Mouse (Mus musculus) stomach, embryonic 16.5 days (tissue): ENCODE results near the gene Rae1. TPM values are rescaled to one million over a fixed set of nuclear protein-coding genes. Genes with fewer than 3 reads are reported as not detected.

ENCODE experiments used
- ATAC-seq: fragments of 200-750 bp; cut with Nextera tagmentation; 2 replicates; pipeline ENCODE4 v1.8.0; 2017; ENCODE audit warnings: moderate number of reproducible peaks, moderate TSS enrichment; ENCODE audit not compliant: insufficient read depth, low FRiP score
- H3K27ac ChIP-seq: fragments of 300-500 bp; sonication (generic); 2 replicates; pipeline ENCODE4 v1.5.1; 2014; ENCODE audit warnings: low read length
- H3K27me3 ChIP-seq: fragments of 300-500 bp; sonication (generic); 2 replicates; pipeline ENCODE4 v1.6.1; 2014; ENCODE audit warnings: low read length, control low read depth, mixed read lengths; ENCODE audit not compliant: control insufficient read depth, insufficient read depth
- H3K36me3 ChIP-seq: fragments of 300-500 bp; sonication (generic); 2 replicates; pipeline ENCODE4 v1.6.1; 2014; ENCODE audit warnings: low read length; ENCODE audit not compliant: control insufficient read depth, insufficient read depth
- H3K4me1 ChIP-seq: fragments of 300-500 bp; sonication (generic); 2 replicates; pipeline ENCODE4 v1.6.1; 2014; ENCODE audit warnings: low read length, control low read depth, mixed read lengths; ENCODE audit not compliant: control insufficient read depth, insufficient read depth
- H3K4me2 ChIP-seq: fragments of 300-500 bp; sonication (generic); 2 replicates; pipeline ENCODE4 v1.6.1; 2014; ENCODE audit warnings: low read depth, low read length, mixed read lengths
- H3K4me3 ChIP-seq: fragments of 300-500 bp; sonication (generic); replicated peaks from 2 replicates; pipeline ENCODE4 v1.5.1; 2014; ENCODE audit warnings: mild to moderate bottlenecking, low read length
- H3K9ac ChIP-seq: fragments of 300-500 bp; sonication (generic); 2 replicates; pipeline ENCODE4 v1.6.1; 2014; ENCODE audit warnings: low read length
- H3K9me3 ChIP-seq: fragments of 300-500 bp; sonication (generic); replicated peaks from 2 replicates; pipeline ENCODE4 v1.6.1; 2016; ENCODE audit warnings: low read length, control low read depth; ENCODE audit not compliant: control insufficient read depth
- WGBS: fragments of 180-500 bp; shearing (Covaris S2); extraction: QIAGEN DNeasy Blood & Tissue Kit; methylation state at CpG from one replicate; pipeline ENCODE4 v1.1.7; 2014; 5-methylcytosine and 5-hydroxymethylcytosine counted together
- polyA plus RNA-seq: library from polyadenylated mRNA; unstranded; fragments of >200 nt; fragmentation: Nextera tagmentation; extraction: Ambion mirVana; gene quantifications from 2 replicates; pipeline ENCODE4 v1.2.1, GENCODE M21; 2015

Rae1 gene
- polyA plus RNA-seq, 1 experiment from 2014 or later: 102 TPM

GRCm38 (mm10) chr2:173046582-173047297 is 46.8 kb downstream of the Rae1 start:
- H3K4me1 ChIP-seq: 0 out of 2 replicates have a peak, but pooled peaks cover 5% of the 10 kb centered on the region
- H3K4me3 ChIP-seq: no peak overlapping the region
- WGBS: 62% methylated on average over 15 of the region's 15 CpGs
- H3K27me3 ChIP-seq: no peaks in the 10 kb centered on the region
- no peaks in the 10 kb centered on the region for H3K36me3 ChIP-seq
- no peak for ATAC-seq
- no peak overlapping the region for H3K9ac ChIP-seq
- H3K27ac ChIP-seq: no peak overlapping the region
- no peaks in the 10 kb centered on the region for H3K9me3 ChIP-seq
- H3K4me2 ChIP-seq: no peak overlapping the region

- H3K9ac ChIP-seq: no peak overlapping the region
- H3K27ac ChIP-seq: no peak overlapping the region
- no peak overlapping the region for H3K4me2 ChIP-seq
- H3K9me3 ChIP-seq: no peaks in the 10 kb centered on the region
- H3K36me3 ChIP-seq: no peaks in the 10 kb centered on the region
- ATAC-seq: no peak
- WGBS: 71% methylated on average over 5 of the region's 5 CpGs
- no peaks in the 10 kb centered on the region for H3K27me3 ChIP-seq
- 0 out of 2 replicates have a peak, but pooled peaks cover 5% of the 10 kb centered on the region for H3K4me1 ChIP-seq
- no peak overlapping the region for H3K4me3 ChIP-seq
These were observed 47.6 kb downstream of the Rae1 start for GRCm38 (mm10) chr2:173047471-173047870.

DNA sequence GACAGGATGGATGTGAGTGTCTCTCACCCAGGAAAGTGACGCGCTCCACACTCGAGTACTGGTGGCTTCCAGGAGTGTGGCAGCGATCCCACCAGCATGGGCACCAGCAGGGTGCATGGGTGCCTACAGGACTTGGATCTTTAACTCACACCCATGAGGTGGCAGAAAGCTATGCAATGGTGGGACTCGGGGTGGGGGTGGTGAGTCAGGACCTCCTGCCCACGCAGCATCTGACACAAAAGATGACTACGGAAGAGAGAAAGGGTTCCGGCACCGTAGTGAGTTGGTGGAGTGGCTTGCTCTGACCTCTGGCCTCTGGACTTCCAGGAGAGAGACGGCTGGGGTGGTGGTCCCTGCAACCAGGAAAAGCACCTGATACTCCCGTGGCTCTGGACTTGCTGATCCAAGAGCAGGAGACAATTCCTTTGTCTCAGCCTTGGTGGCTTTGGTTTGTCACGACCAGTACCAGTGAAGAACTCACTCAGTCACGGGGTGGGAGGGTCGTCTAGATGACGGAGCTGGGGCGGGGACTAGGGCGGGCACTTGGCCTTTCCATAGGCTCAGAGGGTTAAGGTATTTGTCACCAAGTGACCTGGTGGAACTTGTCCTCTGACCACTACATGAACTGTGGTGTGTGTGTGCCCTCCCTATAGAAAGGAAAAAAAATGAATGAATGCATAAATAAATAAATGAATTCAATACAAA is 48.3 kb downstream of the Rae1 start:
- ATAC-seq: no peak
- no peaks in the 10 kb centered on the region for H3K9me3 ChIP-seq
- H3K4me2 ChIP-seq: no peak overlapping the region
- no peak overlapping the region for H3K4me3 ChIP-seq
- no peaks in the 10 kb centered on the region for H3K27me3 ChIP-seq
- H3K27ac ChIP-seq: no peak overlapping the region
- no peak overlapping the region for H3K9ac ChIP-seq
- WGBS: 57% methylated on average over 17 of the region's 17 CpGs
- H3K4me1 ChIP-seq: 0 out of 2 replicates have a peak, but pooled peaks cover 5% of the 10 kb centered on the region
- H3K36me3 ChIP-seq: no peaks in the 10 kb centered on the region

GRCm38 (mm10) chr2:173049231-173049630 is 49.3 kb downstream of the Rae1 start:
- 0 out of 2 replicates have a peak, but pooled peaks cover 5% of the 10 kb centered on the region for H3K4me1 ChIP-seq
- no peak overlapping the region for H3K4me2 ChIP-seq
- no peak for ATAC-seq
- no peaks in the 10 kb centered on the region for H3K36me3 ChIP-seq
- H3K9me3 ChIP-seq: no peaks in the 10 kb centered on the region
- no peak overlapping the region for H3K27ac ChIP-seq
- no peak overlapping the region for H3K4me3 ChIP-seq
- H3K27me3 ChIP-seq: no peaks in the 10 kb centered on the region
- H3K9ac ChIP-seq: no peak overlapping the region
- WGBS: 74% methylated on average over 3 of the region's 3 CpGs

DNA sequence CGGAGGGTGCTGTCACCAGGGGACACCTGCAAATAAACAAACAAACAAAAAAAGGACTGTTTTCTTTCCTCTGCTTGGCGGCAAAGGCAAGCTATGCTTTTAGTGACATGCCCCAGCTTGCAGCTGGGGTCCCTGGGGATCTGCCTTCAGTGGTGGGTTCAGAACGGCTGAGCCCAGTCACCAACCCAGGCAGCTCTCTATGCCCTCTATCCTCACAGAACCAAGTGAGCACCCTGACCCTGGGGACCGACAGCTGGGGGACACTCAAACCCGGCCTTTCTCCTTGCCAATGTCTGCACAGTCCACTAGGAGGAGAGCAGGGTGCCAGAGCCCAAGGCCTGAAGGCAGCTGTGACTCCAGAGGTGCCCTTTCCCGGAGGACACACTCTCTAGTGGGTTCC is 49.9 kb downstream of the Rae1 start:
- H3K9ac ChIP-seq: no peak overlapping the region
- no peak overlapping the region for H3K27ac ChIP-seq
- H3K4me2 ChIP-seq: no peak overlapping the region
- H3K27me3 ChIP-seq: no peaks in the 10 kb centered on the region
- 0 out of 2 replicates have a peak, but pooled peaks cover 5% of the 10 kb centered on the region for H3K4me1 ChIP-seq
- no peaks in the 10 kb centered on the region for H3K36me3 ChIP-seq
- H3K4me3 ChIP-seq: no peak overlapping the region
- no peak for ATAC-seq
- no peaks in the 10 kb centered on the region for H3K9me3 ChIP-seq
- WGBS: 61% methylated on average over 6 of the region's 6 CpGs

DNA sequence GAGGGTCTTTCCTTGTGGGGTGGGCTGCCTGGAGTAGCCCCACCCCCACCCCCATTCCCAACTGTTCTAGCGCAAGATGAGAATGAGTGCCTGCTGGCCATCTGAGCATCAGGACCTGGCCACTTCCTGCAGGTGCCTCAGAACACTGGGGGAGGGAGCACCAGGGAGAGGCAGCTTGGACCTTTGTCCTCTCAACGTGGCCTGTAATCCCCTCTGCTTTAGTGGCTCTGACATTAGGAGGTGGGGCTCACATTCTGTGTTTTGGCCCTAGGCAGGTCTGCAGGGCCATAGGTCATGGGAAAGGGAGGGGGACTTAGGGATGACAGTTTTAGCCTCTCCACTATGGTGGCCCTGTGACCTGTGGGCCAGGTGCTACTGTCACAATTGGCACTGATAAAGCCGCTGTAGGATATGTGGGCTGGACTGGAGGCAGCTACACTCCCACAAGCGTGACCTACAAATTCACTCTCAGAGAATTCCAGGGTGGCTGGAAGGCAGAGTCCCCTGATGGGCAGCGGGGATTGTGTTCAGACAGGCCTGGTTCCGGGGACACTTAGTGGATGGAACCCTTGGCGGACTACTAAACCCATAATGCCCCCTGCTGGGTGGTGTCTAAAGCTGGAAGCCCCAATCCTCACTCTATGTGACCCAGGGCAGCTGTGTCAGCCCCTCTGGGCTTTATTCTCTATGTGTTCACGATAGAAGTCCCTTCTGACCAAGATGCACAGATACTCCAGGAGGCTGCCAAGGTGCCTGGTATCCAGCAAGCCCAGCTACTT is 50.9 kb downstream of the Rae1 start:
- no peak overlapping the region for H3K9ac ChIP-seq
- H3K4me3 ChIP-seq: no peak overlapping the region
- ATAC-seq: no peak
- no peaks in the 10 kb centered on the region for H3K36me3 ChIP-seq
- H3K27me3 ChIP-seq: no peaks in the 10 kb centered on the region
- 0 out of 2 replicates have a peak, but pooled peaks cover 5% of the 10 kb centered on the region for H3K4me1 ChIP-seq
- H3K27ac ChIP-seq: no peak overlapping the region
- WGBS: 49% methylated on average over 8 of the region's 8 CpGs
- H3K9me3 ChIP-seq: no peaks in the 10 kb centered on the region
- H3K4me2 ChIP-seq: no peak overlapping the region

- Histone ChIP-seq H3K27me3 (no peaks in the 10 kb centered on the region), H3K9ac (no peak overlapping the region), H3K27ac (no peak overlapping the region), H3K4me1 (no peaks in the 10 kb centered on the region), H3K9me3 (no peaks in the 10 kb centered on the region), H3K36me3 (no peaks in the 10 kb centered on the region), H3K4me3 (no peak overlapping the region), H3K4me2 (no peak overlapping the region)
- no peak for ATAC-seq
- WGBS: 89% methylated on average over 8 of the region's 8 CpGs
These were observed 53.0 kb downstream of the Rae1 start for GRCm38 (mm10) chr2:173052881-173053280.

DNA sequence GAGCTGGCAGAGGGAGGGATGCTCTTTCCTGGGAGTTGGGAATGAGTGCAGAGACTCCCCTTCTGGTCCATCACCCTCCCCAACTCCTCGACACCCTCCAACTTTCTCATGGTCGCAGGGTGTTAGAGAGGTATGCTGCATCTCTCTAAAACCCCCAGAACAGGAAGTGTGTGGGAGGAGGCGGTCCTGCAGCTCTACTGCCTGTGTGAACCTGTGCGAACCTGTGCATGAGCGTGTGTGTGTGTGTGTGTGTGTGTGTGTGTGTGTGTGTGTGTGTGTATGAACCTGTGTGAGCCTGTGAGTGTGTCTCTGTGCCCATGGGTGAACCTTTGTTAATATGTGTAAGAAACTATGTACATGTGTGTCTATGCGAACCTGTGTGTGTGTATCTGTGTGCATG is 53.9 kb downstream of the Rae1 start:
- Histone ChIP-seq H3K4me3 (no peak overlapping the region), H3K4me1 (no peaks in the 10 kb centered on the region), H3K36me3 (no peaks in the 10 kb centered on the region), H3K9me3 (no peaks in the 10 kb centered on the region), H3K27ac (no peak overlapping the region), H3K9ac (no peak overlapping the region), H3K27me3 (no peaks in the 10 kb centered on the region), H3K4me2 (no peak overlapping the region)
- WGBS: 74% methylated on average over 6 of the region's 6 CpGs
- ATAC-seq: no peak
